ENCODE assay signal across 8 mouse cellular contexts in genomic region chr3:153723467-153724079, GRCm38 (mm10). TPM values are rescaled to one million over a fixed set of nuclear protein-coding genes. Genes with fewer than 3 reads are reported as not detected.
DNase-seq lines count a peak whose midpoint lies in the region; ATAC-seq lines count a peak whose summit lies in the region.

No protein-coding gene starts in this region.

- no peaks in the 10 kb centered on the region for H3K36me3 ChIP-seq in kidney, embryonic 16.5 days (ENCODE audit: insufficient read depth, low read length)
- H3K36me3 ChIP-seq in embryonic facial prominence, embryonic 15.5 days = no peaks in the 10 kb centered on the region
- no peaks in the 10 kb centered on the region for H3K36me3 ChIP-seq in intestine, embryonic 15.5 days
- no peaks in the 10 kb centered on the region for H3K36me3 ChIP-seq in midbrain, embryonic 16.5 days (ENCODE audit: control insufficient read depth, insufficient read depth, low read length)

- peak overlapping the region; percentile 85 for H3K4me3 ChIP-seq in kidney, embryonic 16.5 days (ENCODE audit: low read length)
- H3K4me3 ChIP-seq in embryonic facial prominence, embryonic 15.5 days (replicated peaks) = peak overlapping the region; percentile 78
- peak overlapping the region; percentile 75 for H3K4me3 ChIP-seq in intestine, embryonic 15.5 days (replicated peaks)
- peak overlapping the region; percentile 70 for H3K4me3 ChIP-seq in midbrain, embryonic 16.5 days (ENCODE audit: low read depth, low read length)

- no peak for DNase-seq in kidney, adult 18-20 months
- no peak for DNase-seq in cerebellum, postnatal 10 days
- no peak for DNase-seq in frontal cortex, postnatal 10 days (ENCODE audit: low spot score in 2 of 2)
- DNase-seq in cerebellum, adult 11-12 months = no peak

- H3K27ac ChIP-seq in kidney, embryonic 16.5 days (ENCODE audit: low read length) = 0 out of 2 replicates have a peak overlapping the region, but pooled peaks have one; percentile 88
- H3K27ac ChIP-seq in embryonic facial prominence, embryonic 15.5 days (replicated peaks) = no peak overlapping the region
- H3K27ac ChIP-seq in intestine, embryonic 15.5 days = no peak overlapping the region
- H3K27ac ChIP-seq in midbrain, embryonic 16.5 days (ENCODE audit: low read length) = no peak overlapping the region

- WGBS in kidney, embryonic 16.5 days = 61% methylated on average over 9 of the region's 9 CpGs
- 69% methylated on average over 9 of the region's 9 CpGs for WGBS in embryonic facial prominence, embryonic 15.5 days
- 69% methylated on average over 9 of the region's 9 CpGs for WGBS in intestine, embryonic 15.5 days
- 85% methylated on average over 9 of the region's 9 CpGs for WGBS in midbrain, embryonic 16.5 days

- peak overlapping the region; percentile 91 for H3K4me2 ChIP-seq in kidney, embryonic 16.5 days (replicated peaks; ENCODE audit: low read depth, low read length)
- peak overlapping the region; percentile 83 for H3K4me2 ChIP-seq in embryonic facial prominence, embryonic 15.5 days (replicated peaks)
- H3K4me2 ChIP-seq in intestine, embryonic 15.5 days (replicated peaks) = peak overlapping the region; percentile 96
- H3K4me2 ChIP-seq in midbrain, embryonic 16.5 days (ENCODE audit: low read length) = peak overlapping the region; percentile 78

- H3K9me3 ChIP-seq in kidney, embryonic 16.5 days (ENCODE audit: low read length) = no peaks in the 10 kb centered on the region
- H3K9me3 ChIP-seq in embryonic facial prominence, embryonic 15.5 days (replicated peaks) = no peaks in the 10 kb centered on the region
- no peaks in the 10 kb centered on the region for H3K9me3 ChIP-seq in intestine, embryonic 15.5 days
- H3K9me3 ChIP-seq in midbrain, embryonic 16.5 days (replicated peaks; ENCODE audit: control insufficient read depth, low read length, poor library complexity, severe bottlenecking) = no peaks in the 10 kb centered on the region

- H3K4me1 ChIP-seq in kidney, embryonic 16.5 days (ENCODE audit: insufficient read depth, low read length) = peaks cover 50% of the 10 kb centered on the region
- H3K4me1 ChIP-seq in embryonic facial prominence, embryonic 15.5 days = peaks cover 44% of the 10 kb centered on the region
- H3K4me1 ChIP-seq in intestine, embryonic 15.5 days (replicated peaks) = peaks cover 21% of the 10 kb centered on the region
- peaks cover 21% of the 10 kb centered on the region for H3K4me1 ChIP-seq in midbrain, embryonic 16.5 days (ENCODE audit: control insufficient read depth, insufficient read depth, low read length)

- H3K27me3 ChIP-seq in kidney, embryonic 16.5 days (ENCODE audit: insufficient read depth, low read length) = no peaks in the 10 kb centered on the region
- H3K27me3 ChIP-seq in embryonic facial prominence, embryonic 15.5 days = no peaks in the 10 kb centered on the region
- no peaks in the 10 kb centered on the region; the same call in 1 of the 2 replicates for H3K27me3 ChIP-seq in intestine, embryonic 15.5 days (replicated peaks)
- H3K27me3 ChIP-seq in midbrain, embryonic 16.5 days (ENCODE audit: control insufficient read depth, insufficient read depth, low read depth, low read length) = no peaks in the 10 kb centered on the region

- peak overlapping the region; percentile 84 for H3K9ac ChIP-seq in kidney, embryonic 16.5 days (replicated peaks; ENCODE audit: low read length)
- H3K9ac ChIP-seq in embryonic facial prominence, embryonic 15.5 days = no peak overlapping the region
- H3K9ac ChIP-seq in intestine, embryonic 15.5 days = no peak overlapping the region
- no peak overlapping the region for H3K9ac ChIP-seq in midbrain, embryonic 16.5 days (ENCODE audit: low read depth, low read length)

- ATAC-seq in kidney, embryonic 16.5 days (ENCODE audit: low FRiP score, low TSS enrichment) = no peak
- ATAC-seq in embryonic facial prominence, embryonic 15.5 days (ENCODE audit: insufficient number of reproducible peaks, low FRiP score, low TSS enrichment, low read depth) = no peak
- ATAC-seq in intestine, embryonic 15.5 days = no peak
- ATAC-seq in midbrain, embryonic 16.5 days = no peak

RNA-seq across cellular contexts. Expression of gene St6galnac3, which starts 1.4 kb away (rescaled TPM):
- polyA plus RNA-seq in kidney, embryonic 16.5 days (2015; fragmentation: Nextera tagmentation; extraction: Ambion mirVana) = 71.6 and 75.8 TPM in 2 replicates
- polyA plus RNA-seq in embryonic facial prominence, embryonic 15.5 days (2015; fragmentation: Nextera tagmentation; extraction: Ambion mirVana) = 48.1 and 48.6 TPM in 2 replicates
- 34.5 and 35.1 TPM in 2 replicates for polyA plus RNA-seq in intestine, embryonic 15.5 days (2015; fragmentation: Nextera tagmentation; extraction: Ambion mirVana)
- 19.1 and 21.5 TPM in 2 replicates for polyA plus RNA-seq in midbrain, embryonic 16.5 days (2015; fragmentation: Nextera tagmentation; extraction: Ambion mirVana)
